Mouse (Mus musculus) spleen, adult 2 months (tissue): ENCODE measurements at regions not wholly inside any gene's neighbourhood (a gene's known extent, or its start where the extent isn't known, plus 50 kb on each side); places are given as distances from the start of the nearest gene placed in this dataset.

Experiments
- CTCF ChIP-seq: fragments of 200-500 bp; IDR thresholded peaks from 2 replicates; pipeline ENCODE4 v1.5.1; 2011; ENCODE audit warnings: mild to moderate bottlenecking, inconsistent platforms; ENCODE audit not compliant: insufficient read depth, insufficient read length, insufficient replicate concordance; ENCODE audit errors: extremely low read depth
- POLR2A ChIP-seq: fragments of 200-500 bp; IDR thresholded peaks from 2 replicates; pipeline ENCODE4 v1.6.1; 2011; ENCODE audit warnings: low read depth, low read length, inconsistent platforms

DNA sequence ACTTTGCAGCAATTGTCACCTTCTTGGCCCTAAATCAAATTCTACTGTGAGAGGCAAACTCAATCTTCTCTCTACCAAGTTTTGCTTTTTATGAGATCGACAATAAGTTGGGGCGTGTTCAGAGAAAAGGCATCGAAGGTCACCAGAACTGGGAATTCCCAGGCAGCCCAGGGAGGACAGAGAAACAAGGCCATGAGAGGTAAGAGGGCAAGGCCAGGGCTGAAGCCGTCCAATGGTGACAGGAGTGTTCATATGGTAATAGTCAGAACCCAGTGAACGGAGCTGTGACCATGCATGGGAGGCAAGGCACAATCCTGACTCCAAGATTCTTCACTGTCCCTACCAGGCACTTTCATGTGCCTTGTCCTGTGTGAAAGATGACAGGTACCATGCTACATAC is 130.8 kb upstream of the Zmiz1 start:
- TF ChIP-seq CTCF (no peak), POLR2A (no peak)
